Mouse (Mus musculus) heart, embryonic 15.5 days (tissue): ENCODE data around the gene Gja3. TPM values are rescaled to one million over a fixed set of nuclear protein-coding genes. Genes with fewer than 3 reads are reported as not detected.
"Not testable (repeated sequence)": the region's sequence is repeated elsewhere in the genome, so short reads cannot be mapped to it uniquely, and the experiment has no call there.

Source experiments
- ATAC-seq: fragments of 200-750 bp; cut with Nextera tagmentation; replicated peaks from 2 replicates; pipeline ENCODE4 v1.8.0; 2017; ENCODE audit warnings: low read depth, moderate TSS enrichment; ENCODE audit not compliant: insufficient number of reproducible peaks, insufficient read depth, low FRiP score
- H3K27ac ChIP-seq: fragments of 300-500 bp; sonication (generic); 2 replicates; pipeline ENCODE4 v1.5.1; 2015; ENCODE audit warnings: mild to moderate bottlenecking, inconsistent platforms
- H3K27me3 ChIP-seq: fragments of 300-500 bp; sonication (generic); 2 replicates; pipeline ENCODE4 v1.6.1; 2015; ENCODE audit warnings: inconsistent platforms
- H3K36me3 ChIP-seq: fragments of 300-500 bp; sonication (generic); 2 replicates; pipeline ENCODE4 v1.6.1; 2015; ENCODE audit warnings: mild to moderate bottlenecking, inconsistent platforms
- H3K4me1 ChIP-seq: fragments of 300-500 bp; sonication (generic); replicated peaks from 2 replicates; pipeline ENCODE4 v1.6.1; 2015; ENCODE audit warnings: inconsistent platforms
- H3K4me2 ChIP-seq: fragments of 300-500 bp; sonication (generic); 2 replicates; pipeline ENCODE4 v1.6.1; 2015; ENCODE audit warnings: inconsistent platforms, mild to moderate bottlenecking, moderate library complexity
- H3K4me3 ChIP-seq: fragments of 300-500 bp; sonication (generic); 2 replicates; pipeline ENCODE4 v1.5.1; 2015; ENCODE audit warnings: mild to moderate bottlenecking, inconsistent platforms
- H3K9ac ChIP-seq: fragments of 300-500 bp; sonication (generic); 2 replicates; pipeline ENCODE4 v1.6.1; 2015; ENCODE audit warnings: mild to moderate bottlenecking, inconsistent platforms
- H3K9me3 ChIP-seq: fragments of 300-500 bp; sonication (generic); replicated peaks from 2 replicates; pipeline ENCODE4 v1.6.1; 2016; ENCODE audit warnings: inconsistent platforms
- WGBS: fragments of 180-500 bp; shearing (Covaris S2); methylation state at CpG from one replicate; pipeline ENCODE4 v1.1.7; 2015; ENCODE audit warnings: mixed read lengths; 5-methylcytosine and 5-hydroxymethylcytosine counted together
- polyA plus RNA-seq: library from polyadenylated mRNA; unstranded; fragments of >200 nt; fragmentation: Nextera tagmentation; extraction: Ambion mirVana; gene quantifications from 2 replicates; pipeline ENCODE4 v1.2.1, GENCODE M21; 2015

Gja3 gene
- polyA plus RNA-seq, 1 experiment from 2014 or later, result 42.9 TPM

GRCm38 (mm10) chr14:57089107-57089506 lies 31.2 kb upstream of the Gja3 start:
- Histone ChIP-seq H3K9me3 (no peaks in the 10 kb centered on the region), H3K36me3 (no peaks in the 10 kb centered on the region), H3K27ac (no peak overlapping the region), H3K4me3 (no peak overlapping the region), H3K9ac (no peak overlapping the region), H3K27me3 (no peaks in the 10 kb centered on the region), H3K4me1 (peaks cover 4% of the 10 kb centered on the region; the same call in 1 of the 2 replicates), H3K4me2 (no peak overlapping the region)
- 81% methylated on average over 7 of the region's 7 CpGs for WGBS
- no peak for ATAC-seq

DNA sequence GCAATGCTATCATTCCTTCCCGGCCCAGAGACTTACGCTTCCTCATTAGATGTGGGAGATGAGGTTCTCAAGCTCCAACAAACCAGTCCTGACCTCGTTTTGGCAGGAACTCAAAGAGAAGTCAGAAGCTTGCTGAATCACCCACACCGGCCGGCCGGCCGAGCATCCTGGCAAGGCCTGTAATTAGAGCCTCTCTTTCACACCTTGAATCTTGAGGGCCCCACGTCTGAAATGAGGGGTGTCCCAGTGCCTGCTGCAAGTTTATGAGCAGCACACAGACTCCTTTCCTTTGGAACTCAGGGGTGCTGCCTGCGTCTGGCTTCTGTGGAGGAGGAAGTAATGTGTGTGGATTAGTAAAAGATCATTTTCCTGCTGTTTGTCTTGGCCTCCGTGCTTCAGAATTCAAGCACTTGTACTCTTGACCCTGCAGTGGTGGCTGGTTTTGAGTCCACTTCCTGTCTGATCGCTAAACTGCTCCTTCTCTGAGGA lies 26.3 kb upstream of the Gja3 start:
- peak overlapping the region; percentile 47; the same call in 1 of the 2 replicates for H3K27ac ChIP-seq
- no peaks in the 10 kb centered on the region for H3K27me3 ChIP-seq
- WGBS, result 32% methylated on average over 11 of the region's 11 CpGs
- H3K36me3 ChIP-seq, result no peaks in the 10 kb centered on the region
- no peak overlapping the region for H3K9ac ChIP-seq
- no peak overlapping the region for H3K4me3 ChIP-seq
- no peaks in the 10 kb centered on the region for H3K9me3 ChIP-seq
- H3K4me2 ChIP-seq, result 0 out of 2 replicates have a peak overlapping the region, but pooled peaks have one; percentile 6
- peaks cover 6% of the 10 kb centered on the region; the same call in 1 of the 2 replicates for H3K4me1 ChIP-seq
- ATAC-seq, result peak; percentile 22; the same call in 1 of the 2 replicates

GRCm38 (mm10) chr14:57082863-57083262 lies 25.0 kb upstream of the Gja3 start:
- Histone ChIP-seq H3K4me1 (peaks cover 6% of the 10 kb centered on the region; the same call in 1 of the 2 replicates), H3K36me3 (no peaks in the 10 kb centered on the region), H3K4me2 (no peak overlapping the region), H3K9me3 (no peaks in the 10 kb centered on the region), H3K27ac (no peak overlapping the region), H3K4me3 (no peak overlapping the region), H3K27me3 (no peaks in the 10 kb centered on the region), H3K9ac (no peak overlapping the region)
- WGBS, result 97% methylated on average over 1 of the region's 1 CpGs
- ATAC-seq, result no peak

DNA sequence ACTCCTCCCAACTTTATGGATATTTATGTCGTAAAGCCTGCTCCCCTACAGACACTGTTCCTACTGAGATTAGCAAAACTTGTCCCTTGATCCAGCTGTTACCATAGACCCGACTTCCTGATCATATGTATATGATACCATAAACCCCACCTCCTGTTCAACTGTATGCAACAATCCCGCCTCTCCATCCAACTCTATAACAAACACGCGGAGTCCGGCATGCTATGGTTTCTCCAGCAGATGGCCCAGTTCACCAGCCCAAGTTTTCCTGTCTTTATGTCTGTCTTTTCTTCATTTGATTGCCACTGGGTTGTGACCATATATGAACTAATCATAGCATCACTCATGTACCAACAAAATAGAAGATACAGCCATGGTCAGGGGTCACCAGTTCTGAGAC lies 17.6 kb upstream of the Gja3 start:
- Histone ChIP-seq H3K9me3 (no peaks in the 10 kb centered on the region), H3K4me1 (no peaks in the 10 kb centered on the region), H3K27ac (no peak overlapping the region), H3K4me3 (no peak overlapping the region), H3K4me2 (no peak overlapping the region), H3K36me3 (no peaks in the 10 kb centered on the region), H3K27me3 (no peaks in the 10 kb centered on the region), H3K9ac (no peak overlapping the region)
- WGBS, result 73% methylated on average over 6 of the region's 6 CpGs
- no peak for ATAC-seq

DNA sequence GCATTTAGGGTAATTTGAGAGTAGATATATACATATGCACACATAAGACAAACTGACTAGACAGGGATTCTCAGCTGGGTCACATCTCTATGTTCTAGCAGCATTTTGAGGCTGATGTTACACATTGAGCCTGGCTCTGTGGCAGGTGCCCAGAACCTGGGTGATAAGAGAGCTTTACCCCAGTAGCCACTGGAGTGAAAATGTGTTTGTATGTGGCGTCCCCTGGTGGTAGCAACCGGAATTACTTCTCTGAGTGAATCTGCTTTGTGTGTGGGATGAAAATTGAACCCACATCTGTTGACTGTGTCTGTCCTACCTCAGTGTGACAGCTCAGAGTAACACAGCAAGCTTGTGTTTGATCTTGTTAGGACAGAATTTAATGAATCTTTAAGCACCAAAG lies 12.0 kb upstream of the Gja3 start:
- 0% methylated on average over 2 of the region's 2 CpGs for WGBS
- not testable (repeated sequence) for ATAC-seq

DNA sequence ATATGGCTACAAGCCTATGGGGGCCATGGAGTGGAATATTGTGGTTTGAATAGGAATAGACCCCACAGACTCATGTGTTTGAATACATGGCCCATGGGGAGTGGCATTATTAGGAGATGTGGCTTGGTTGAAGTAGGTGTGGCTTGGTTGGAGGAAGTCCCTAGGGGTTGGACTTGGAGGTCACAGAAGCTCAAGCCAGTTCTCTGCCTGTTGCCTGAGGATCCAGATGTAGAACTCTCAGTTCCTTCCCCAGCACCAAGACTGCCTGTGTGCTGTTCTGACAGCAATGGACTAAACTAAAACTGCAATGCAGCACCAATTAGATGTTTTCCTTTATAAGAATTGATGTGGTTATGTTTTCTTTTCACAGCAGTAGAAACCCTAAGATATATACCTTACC lies 8.2 kb upstream of the Gja3 start:
- H3K27ac ChIP-seq, result no peak overlapping the region
- no peaks in the 10 kb centered on the region for H3K4me1 ChIP-seq
- H3K9ac ChIP-seq, result no peak overlapping the region
- no peak overlapping the region for H3K4me3 ChIP-seq
- H3K9me3 ChIP-seq, result no peaks in the 10 kb centered on the region
- ATAC-seq, result no peak
- no peaks in the 10 kb centered on the region for H3K27me3 ChIP-seq
- H3K4me2 ChIP-seq, result no peak overlapping the region
- no peaks in the 10 kb centered on the region for H3K36me3 ChIP-seq

More for the DNA sequence above, 12.0 kb upstream of the Gja3 start:
- not testable (repeated sequence) for H3K4me1 ChIP-seq, H3K9ac ChIP-seq, H3K36me3 ChIP-seq, H3K9me3 ChIP-seq, H3K27ac ChIP-seq, H3K4me3 ChIP-seq, H3K27me3 ChIP-seq, H3K4me2 ChIP-seq

DNA sequence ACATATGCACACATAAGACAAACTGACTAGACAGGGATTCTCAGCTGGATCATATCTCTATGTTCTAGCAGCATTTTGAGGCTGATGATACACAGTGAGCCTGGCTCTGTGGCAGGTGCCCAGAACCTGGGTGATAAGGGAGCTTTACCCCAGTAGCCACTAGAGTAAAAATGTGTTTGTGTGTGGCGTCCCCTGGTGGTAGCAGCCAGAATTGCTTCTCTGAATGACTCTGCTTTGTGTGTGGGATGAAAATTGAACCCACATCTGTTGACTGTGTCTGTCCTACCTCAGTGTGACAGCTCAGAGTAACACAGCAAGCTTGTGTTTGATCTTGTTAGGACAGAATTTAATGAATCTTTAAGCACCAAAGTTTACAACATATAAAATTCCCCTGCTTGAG lies 2.2 kb upstream of the Gja3 start:
- not testable (repeated sequence) for ATAC-seq

DNA sequence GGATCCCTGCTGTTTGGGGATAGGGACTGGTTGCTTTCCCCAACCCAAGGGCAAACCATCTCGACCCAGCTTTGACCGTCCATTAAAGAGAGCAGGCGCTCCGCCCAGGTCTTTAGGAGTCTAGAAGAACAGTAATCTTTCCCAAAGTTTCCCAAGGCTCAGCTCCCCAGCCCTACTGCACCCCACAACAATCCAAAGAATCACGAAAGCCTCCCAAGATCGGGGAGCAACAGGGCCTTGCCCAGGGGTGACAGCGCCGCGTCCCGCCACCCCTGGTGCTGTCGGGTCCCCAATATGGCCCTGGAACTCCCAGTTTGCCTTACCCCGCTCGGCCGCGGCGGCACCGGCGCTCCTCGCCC lies 717 bp downstream of the Gja3 start:
- peak; percentile 47; the same call in 1 of the 2 replicates for ATAC-seq
- Histone ChIP-seq H3K4me3 (peak overlapping the region; percentile 73), H3K9me3 (no peaks in the 10 kb centered on the region), H3K4me2 (peak overlapping the region; percentile 84), H3K27me3 (peaks cover 33% of the 10 kb centered on the region), H3K4me1 (peaks cover 16% of the 10 kb centered on the region), H3K9ac (peak overlapping the region; percentile 64), H3K36me3 (no peaks in the 10 kb centered on the region), H3K27ac (peak overlapping the region; percentile 82)
- 3% methylated on average over 19 of the region's 19 CpGs for whole genome bisulfite sequencing

More for the DNA sequence above, 2.2 kb upstream of the Gja3 start:
- H3K4me2 ChIP-seq, H3K27ac ChIP-seq, H3K9ac ChIP-seq, H3K9me3 ChIP-seq, H3K4me3 ChIP-seq, H3K36me3 ChIP-seq: not testable (repeated sequence)
- WGBS, result 0% methylated on average over 1 of the region's 1 CpGs
- H3K27me3 ChIP-seq, result peaks cover 33% of the 10 kb centered on the region
- peaks cover 16% of the 10 kb centered on the region for H3K4me1 ChIP-seq

- Histone ChIP-seq H3K27ac (no peak overlapping the region), H3K9me3 (no peaks in the 10 kb centered on the region), H3K36me3 (no peaks in the 10 kb centered on the region), H3K4me3 (no peak overlapping the region), H3K4me2 (no peak overlapping the region), H3K27me3 (peaks cover 14% of the 10 kb centered on the region), H3K9ac (no peak overlapping the region), H3K4me1 (peaks cover 18% of the 10 kb centered on the region)
- no peak for ATAC-seq
- WGBS, result 62% methylated on average over 6 of the region's 6 CpGs
These were observed 5.2 kb downstream of the Gja3 start for GRCm38 (mm10) chr14:57052713-57053112.

DNA sequence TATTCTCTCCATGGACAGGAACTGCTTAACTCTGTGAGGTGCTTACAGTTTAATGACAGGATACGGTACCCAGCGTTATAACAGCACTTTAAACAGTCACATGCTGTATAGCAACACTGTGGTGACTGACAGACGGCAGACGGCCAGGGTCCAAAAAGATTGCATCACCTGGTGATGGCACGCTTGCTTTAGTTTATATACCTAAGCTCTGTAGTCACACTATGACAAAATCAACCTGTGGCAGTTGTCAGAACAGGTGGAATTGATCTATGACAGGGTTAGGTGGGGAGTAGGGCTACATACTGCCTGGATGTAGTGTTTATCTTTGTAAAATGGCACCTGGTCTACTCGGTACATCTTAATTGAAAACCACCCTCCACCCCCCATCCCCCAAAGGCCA lies 14.0 kb downstream of the Gja3 start:
- Histone ChIP-seq H3K27ac (no peak overlapping the region), H3K9me3 (no peaks in the 10 kb centered on the region), H3K4me1 (peaks cover 27% of the 10 kb centered on the region), H3K9ac (no peak overlapping the region), H3K4me2 (no peak overlapping the region), H3K36me3 (no peaks in the 10 kb centered on the region), H3K4me3 (no peak overlapping the region), H3K27me3 (no peaks in the 10 kb centered on the region)
- no peak for ATAC-seq
- WGBS, result 71% methylated on average over 6 of the region's 6 CpGs

- Histone ChIP-seq H3K4me1 (peaks cover 8% of the 10 kb centered on the region; the same call in 1 of the 2 replicates), H3K27ac (no peak overlapping the region), H3K4me2 (no peak overlapping the region), H3K9ac (no peak overlapping the region), H3K27me3 (no peaks in the 10 kb centered on the region), H3K36me3 (no peaks in the 10 kb centered on the region), H3K9me3 (no peaks in the 10 kb centered on the region), H3K4me3 (no peak overlapping the region)
- ATAC-seq, result no peak
- WGBS, result 48% methylated on average over 1 of the region's 1 CpGs
These were observed 16.5 kb downstream of the Gja3 start for GRCm38 (mm10) chr14:57041439-57041838.

GRCm38 (mm10) chr14:57034926-57035498 lies 22.9 kb downstream of the Gja3 start:
- H3K4me3 ChIP-seq, result peak overlapping the region; percentile 21
- no peaks in the 10 kb centered on the region for H3K9me3 ChIP-seq
- peaks cover 20% of the 10 kb centered on the region for H3K4me1 ChIP-seq
- peak overlapping the region; percentile 90 for H3K27ac ChIP-seq
- H3K4me2 ChIP-seq, result peak overlapping the region; percentile 53
- no peaks in the 10 kb centered on the region for H3K27me3 ChIP-seq
- no peaks in the 10 kb centered on the region for H3K36me3 ChIP-seq
- ATAC-seq, result peak; percentile 83
- WGBS, result 42% methylated on average over 6 of the region's 6 CpGs
- H3K9ac ChIP-seq, result no peak overlapping the region
